Mouse (Mus musculus) lung, embryonic 16.5 days (tissue): ENCODE results near the gene Ntf5. TPM values are rescaled to one million over a fixed set of nuclear protein-coding genes. Genes with fewer than 3 reads are reported as not detected.

Experiments
- ATAC-seq: fragments of 200-750 bp; cut with Nextera tagmentation; 2 replicates; pipeline ENCODE4 v1.8.0; 2017; ENCODE audit warnings: low read depth, mild to moderate bottlenecking, moderate library complexity
- H3K27ac ChIP-seq: fragments of 300-500 bp; sonication (generic); 2 replicates; pipeline ENCODE4 v1.5.1; 2014; ENCODE audit warnings: mild to moderate bottlenecking, control low read depth, low read length
- H3K27me3 ChIP-seq: fragments of 300-500 bp; sonication (generic); 2 replicates; pipeline ENCODE4 v1.6.1; 2014; ENCODE audit warnings: low read depth, low read length, mixed read lengths; ENCODE audit not compliant: control insufficient read depth, insufficient read depth
- H3K36me3 ChIP-seq: fragments of 300-500 bp; sonication (generic); 2 replicates; pipeline ENCODE4 v1.6.1; 2014; ENCODE audit warnings: low read length; ENCODE audit not compliant: control insufficient read depth, insufficient read depth
- H3K4me1 ChIP-seq: fragments of 300-500 bp; sonication (generic); replicated peaks from 2 replicates; pipeline ENCODE4 v1.6.1; 2014; ENCODE audit warnings: low read length, mixed read lengths; ENCODE audit not compliant: control insufficient read depth, insufficient read depth
- H3K4me2 ChIP-seq: fragments of 300-500 bp; sonication (generic); 2 replicates; pipeline ENCODE4 v1.6.1; 2014; ENCODE audit warnings: low read depth, low read length, control low read depth
- H3K4me3 ChIP-seq: fragments of 300-500 bp; sonication (generic); 2 replicates; pipeline ENCODE4 v1.5.1; 2014; ENCODE audit warnings: mild to moderate bottlenecking, low read length, control low read depth
- H3K9ac ChIP-seq: fragments of 300-500 bp; sonication (generic); 2 replicates; pipeline ENCODE4 v1.6.1; 2014; ENCODE audit warnings: low read length, control low read depth
- H3K9me3 ChIP-seq: fragments of 300-500 bp; sonication (generic); 2 replicates; pipeline ENCODE4 v1.6.1; 2016; ENCODE audit warnings: low read length; ENCODE audit not compliant: control insufficient read depth
- WGBS: fragments of 180-500 bp; shearing (Covaris S2); extraction: QIAGEN DNeasy Blood & Tissue Kit; methylation state at CpG from one replicate; pipeline ENCODE4 v1.1.7; 2014; 5-methylcytosine and 5-hydroxymethylcytosine counted together
- polyA plus RNA-seq: library from polyadenylated mRNA; unstranded; fragments of >200 nt; fragmentation: Nextera tagmentation; extraction: Ambion mirVana; gene quantifications from 2 replicates; pipeline ENCODE4 v1.2.1, GENCODE M21; 2015

Ntf5 gene
- polyA plus RNA-seq, 1 experiment from 2014 or later = 3.2 TPM

- no peak overlapping the region for H3K4me2 ChIP-seq
Measured at GRCm38 (mm10) chr7:45447325-45447990, 34.0 kb downstream of the Ntf5 start.

GRCm38 (mm10) chr7:45449974-45450373 lies 36.5 kb downstream of the Ntf5 start:
- Histone ChIP-seq H3K4me1 (no peaks in the 10 kb centered on the region; the same call in 1 of the 2 replicates), H3K27ac (no peak overlapping the region), H3K9me3 (no peaks in the 10 kb centered on the region), H3K4me2 (no peak overlapping the region), H3K4me3 (no peak overlapping the region), H3K27me3 (no peaks in the 10 kb centered on the region), H3K36me3 (peaks cover 40% of the 10 kb centered on the region), H3K9ac (no peak overlapping the region)
- ATAC-seq = no peak
- 83% methylated on average over 1 of the region's 1 CpGs for WGBS

More at GRCm38 (mm10) chr7:45447325-45447990, 34.0 kb downstream of the Ntf5 start:
- ATAC-seq = peak; percentile 41; the same call in 1 of the 2 replicates
- Histone ChIP-seq H3K4me1 (no peaks in the 10 kb centered on the region; the same call in 1 of the 2 replicates), H3K27ac (no peak overlapping the region), H3K9ac (no peak overlapping the region), H3K36me3 (peaks cover 44% of the 10 kb centered on the region), H3K4me3 (no peak overlapping the region), H3K9me3 (no peaks in the 10 kb centered on the region), H3K27me3 (no peaks in the 10 kb centered on the region)
- 30% methylated on average over 11 of the region's 11 CpGs for WGBS

- no peaks in the 10 kb centered on the region for H3K27me3 ChIP-seq
- no peak overlapping the region for H3K27ac ChIP-seq
- H3K9me3 ChIP-seq = no peaks in the 10 kb centered on the region
- ATAC-seq = peak; percentile 77
- no peak overlapping the region for H3K9ac ChIP-seq
- no peak overlapping the region for H3K4me2 ChIP-seq
- peaks cover under 1% of the 10 kb centered on the region; the same call in 1 of the 2 replicates for H3K4me1 ChIP-seq
- peaks cover 38% of the 10 kb centered on the region for H3K36me3 ChIP-seq
- H3K4me3 ChIP-seq = no peak overlapping the region
- 53% methylated on average over 23 of the region's 23 CpGs for WGBS
Measured at GRCm38 (mm10) chr7:45451344-45451982, 38.0 kb downstream of the Ntf5 start.

GRCm38 (mm10) chr7:45454971-45455370 lies 41.5 kb downstream of the Ntf5 start:
- peaks cover 39% of the 10 kb centered on the region for H3K36me3 ChIP-seq
- H3K27ac ChIP-seq = no peak overlapping the region
- peaks cover 20% of the 10 kb centered on the region for H3K4me1 ChIP-seq
- no peaks in the 10 kb centered on the region for H3K27me3 ChIP-seq
- no peaks in the 10 kb centered on the region for H3K9me3 ChIP-seq
- ATAC-seq = no peak
- no peak overlapping the region for H3K4me2 ChIP-seq
- WGBS = 85% methylated on average over 15 of the region's 15 CpGs
- H3K4me3 ChIP-seq = no peak overlapping the region
- H3K9ac ChIP-seq = no peak overlapping the region

- Histone ChIP-seq H3K4me2 (no peak overlapping the region), H3K36me3 (peaks cover 37% of the 10 kb centered on the region), H3K4me3 (no peak overlapping the region), H3K27me3 (no peaks in the 10 kb centered on the region), H3K4me1 (peaks cover 32% of the 10 kb centered on the region), H3K27ac (no peak overlapping the region), H3K9ac (no peak overlapping the region), H3K9me3 (no peaks in the 10 kb centered on the region)
- 69% methylated on average over 13 of the region's 13 CpGs for WGBS
- ATAC-seq = no peak
Measured at GRCm38 (mm10) chr7:45455932-45456696, 42.6 kb downstream of the Ntf5 start.

GRCm38 (mm10) chr7:45456721-45457203 lies 43.3 kb downstream of the Ntf5 start:
- H3K36me3 ChIP-seq = peaks cover 38% of the 10 kb centered on the region
- no peaks in the 10 kb centered on the region for H3K27me3 ChIP-seq
- no peak for ATAC-seq
- H3K4me1 ChIP-seq = peaks cover 33% of the 10 kb centered on the region
- peak overlapping the region; percentile 40 for H3K9ac ChIP-seq
- no peaks in the 10 kb centered on the region for H3K9me3 ChIP-seq
- WGBS = 28% methylated on average over 9 of the region's 9 CpGs
- H3K27ac ChIP-seq = peak overlapping the region; percentile 33
- peak overlapping the region; percentile 68; the same call in 1 of the 2 replicates for H3K4me3 ChIP-seq
- peak overlapping the region; percentile 71; the same call in 1 of the 2 replicates for H3K4me2 ChIP-seq

- Histone ChIP-seq H3K4me3 (peak overlapping the region; percentile 68), H3K9me3 (no peaks in the 10 kb centered on the region), H3K27me3 (no peaks in the 10 kb centered on the region), H3K9ac (peak overlapping the region; percentile 79), H3K36me3 (peaks cover 36% of the 10 kb centered on the region), H3K27ac (peak overlapping the region; percentile 33), H3K4me2 (peak overlapping the region; percentile 71), H3K4me1 (peaks cover 33% of the 10 kb centered on the region)
- ATAC-seq = no peak
- WGBS = 39% methylated on average over 9 of the region's 10 CpGs
Measured at GRCm38 (mm10) chr7:45457204-45458060, 43.9 kb downstream of the Ntf5 start.

GRCm38 (mm10) chr7:45458748-45459563 lies 45.5 kb downstream of the Ntf5 start:
- Histone ChIP-seq H3K9ac (peak overlapping the region; percentile 79), H3K9me3 (no peaks in the 10 kb centered on the region), H3K36me3 (peaks cover 34% of the 10 kb centered on the region), H3K4me2 (peak overlapping the region; percentile 71), H3K4me3 (peak overlapping the region; percentile 68), H3K27ac (peak overlapping the region; percentile 91), H3K27me3 (no peaks in the 10 kb centered on the region), H3K4me1 (peaks cover 33% of the 10 kb centered on the region)
- peak; percentile 77 for ATAC-seq
- WGBS = under 1% methylated on average over 39 of the region's 43 CpGs
